Mouse (Mus musculus): Measurements from ENCODE around the gene Calhm1.

DNA sequence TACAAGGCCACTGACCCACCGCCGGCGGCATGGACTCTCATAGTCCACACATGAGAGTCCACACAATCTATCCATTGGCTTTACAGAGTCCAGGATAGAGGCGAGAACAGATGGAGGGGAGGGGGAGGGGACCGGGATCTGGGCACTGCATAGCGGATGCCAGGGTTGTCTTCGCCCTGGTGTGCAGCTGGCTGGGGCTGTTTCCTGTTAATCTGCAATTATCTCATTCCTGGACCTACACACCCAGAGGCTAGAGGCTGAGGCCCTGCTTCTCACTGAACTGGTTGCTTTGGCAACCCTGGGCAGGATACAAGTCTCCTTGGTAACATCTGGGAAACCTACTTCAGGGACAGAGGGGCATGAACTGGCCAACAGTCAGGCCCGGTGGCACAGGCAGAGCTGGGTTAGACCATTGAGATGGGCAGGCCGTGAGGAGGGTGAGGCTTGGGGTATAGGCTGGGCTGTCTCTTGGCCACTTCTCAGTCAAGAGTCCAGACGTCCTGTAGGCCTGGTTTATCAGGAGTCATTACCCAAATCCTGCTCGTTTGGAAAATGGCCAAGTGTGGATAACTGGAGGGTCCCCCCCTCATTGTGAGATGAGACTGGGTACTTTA lies 44.6 kb upstream of the Calhm1 start:
- TF ChIP-seq CTCF (IDR thresholded peaks at IDR 0.05; ENCODE audit: control insufficient read depth, insufficient read depth, insufficient read length) (no peak), USF1 (IDR thresholded peaks at IDR 0.05; ENCODE audit: low read depth) (no peak)
